Mouse (Mus musculus): ENCODE data around the gene Arf1. TPM values are rescaled to one million over a fixed set of nuclear protein-coding genes. Genes with fewer than 3 reads are reported as not detected.

Arf1 gene
- total RNA-seq, 2 experiments from 2014 or later: 521 to 565 TPM

Other genes starting within 250 kb of the Arf1 start
- gene Obscn, start 91.9 kb downstream of the Arf1 start, total RNA-seq (2021): 1 to 10 TPM; 1.5 to 2.2 TPM
- gene Iba57, start 64.5 kb downstream of the Arf1 start, total RNA-seq (2021): 1 to 10 TPM; 7.8 to 9.4 TPM
- gene Gjc2, start 45.1 kb downstream of the Arf1 start, total RNA-seq (2021): 10 to 100 TPM; 20.7 to 23.4 TPM
- 100 to 1,000 TPM; 138 to 146 TPM for gene Guk1, start 36.1 kb downstream of the Arf1 start, total RNA-seq (2021)
- 10 to 100 TPM; 35.7 to 40.0 TPM for gene Mrpl55, start 25.8 kb downstream of the Arf1 start, total RNA-seq (2021)
- 10 to 100 TPM; 22.5 to 24.3 TPM for gene 2310033P09Rik, start 19.9 kb downstream of the Arf1 start, total RNA-seq (2021)
- under 1 TPM in 1 of 2 experiments, not detected in 1; 0.10 TPM for gene Wnt3a, start 62.5 kb upstream of the Arf1 start, total RNA-seq (2021)
- gene Wnt9a, start 78.7 kb upstream of the Arf1 start, total RNA-seq (2021): 1 to 10 TPM; 3.6 to 6.6 TPM
- not detected for gene Prss38, start 147.4 kb upstream of the Arf1 start, total RNA-seq (2021)
- gene Jmjd4, start 221.8 kb upstream of the Arf1 start, total RNA-seq (2021): 10 to 100 TPM; 25.3 to 27.0 TPM
- gene Snap47, start 222.9 kb upstream of the Arf1 start, total RNA-seq (2021): 100 to 1,000 TPM; 345 to 382 TPM
- gene Zfp867, start 244.2 kb upstream of the Arf1 start, total RNA-seq (2021): 1 to 10 TPM; 3.7 to 4.2 TPM

All from layer of hippocampus, postnatal 25 days (tissue).